ENCODE assay signal across 25 mouse cellular contexts in the genomic region with DNA sequence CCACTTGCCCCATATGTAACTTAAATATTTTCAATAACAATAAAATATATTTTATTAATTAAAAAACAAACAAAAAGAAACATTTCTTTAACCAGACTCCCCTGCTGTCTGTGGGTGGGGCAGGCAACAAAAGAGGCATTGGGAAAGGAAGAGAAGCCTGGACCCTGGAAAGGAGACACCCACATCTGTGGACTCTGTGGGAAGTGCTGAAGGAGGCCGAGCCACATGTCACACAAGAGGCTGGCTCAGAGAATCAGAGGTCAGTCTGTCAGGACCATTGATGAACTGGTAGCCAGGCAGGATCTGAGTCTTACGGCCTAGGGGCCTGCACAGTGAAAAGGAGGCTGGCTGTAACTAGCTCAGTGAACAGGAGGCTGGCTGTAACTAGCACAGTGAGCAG. TPM values are rescaled to one million over a fixed set of nuclear protein-coding genes. Genes with fewer than 3 reads are reported as not detected.
DNase-seq lines count a peak whose midpoint lies in the region; ATAC-seq lines count a peak whose summit lies in the region.
"Had no signal": no experiment of that assay in that cellular context is flagged by ENCODE, and none has a peak within 500 bp of the region (broad histone marks: within the 10 kb centered on the region; RNA-seq: fewer than 3 reads in every experiment).

No protein-coding gene starts in this region.

- no peak for ATAC-seq in hindbrain, embryonic 16.5 days
- no peak for ATAC-seq in embryonic facial prominence, embryonic 13.5 days (ENCODE audit: insufficient number of reproducible peaks, insufficient read depth, low FRiP score, low TSS enrichment, low read depth)
- ATAC-seq: CD4-positive, CD25-positive, alpha-beta regulatory T cell, adult 4 months; forebrain, embryonic 14.5 days; intestine, embryonic 15.5 days had no signal

- no peaks in the 10 kb centered on the region for H3K9me3 ChIP-seq in hindbrain, embryonic 10.5 days
- no peaks in the 10 kb centered on the region for H3K9me3 ChIP-seq in hindbrain, embryonic 16.5 days (ENCODE audit: control insufficient read depth, low read length)
- no peaks in the 10 kb centered on the region for H3K9me3 ChIP-seq in embryonic facial prominence, embryonic 13.5 days
- H3K9me3 ChIP-seq: heart, embryonic 10.5 days; heart, embryonic 13.5 days; hindbrain, embryonic 12.5 days; hindbrain, embryonic 15.5 days; intestine, embryonic 15.5 days had no signal

- DNase-seq in hindbrain, embryonic 10.5 days (ENCODE audit: low spot score) = no peak
- DNase-seq in R1 (ENCODE audit: low read depth, low spot score) (peak; percentile 21), ZHBTc4 (ENCODE audit: low read depth, low spot score) (peak; percentile 58)
- no peak for DNase-seq in gastrocnemius, adult 18-20 months (ENCODE audit: low spot score)
- no peak for DNase-seq in cerebellum, adult 8-10 months
- DNase-seq: adrenal gland, postnatal 10 days; adrenal gland, postnatal 36 days; cerebellum, adult 18-20 months; cerebellum, adult 9-11 months; cerebellum, postnatal 25 days; gastrocnemius, postnatal 10 days; gastrocnemius, postnatal 36 days; heart, adult 2 months; heart, postnatal 14 days; heart, postnatal 4 days; kidney, adult 11 months had no signal

- peaks cover 46% of the 10 kb centered on the region for H3K36me3 ChIP-seq in hindbrain, embryonic 10.5 days
- H3K36me3 ChIP-seq in hindbrain, embryonic 16.5 days (ENCODE audit: control insufficient read depth, insufficient read depth, low read length) = peaks cover 15% of the 10 kb centered on the region
- peaks cover 33% of the 10 kb centered on the region for H3K36me3 ChIP-seq in embryonic facial prominence, embryonic 13.5 days

- no peak overlapping the region for H3K9ac ChIP-seq in hindbrain, embryonic 16.5 days (ENCODE audit: low read depth, low read length)
- peak overlapping the region; percentile 36; the same call in 1 of the 2 replicates for H3K9ac ChIP-seq in embryonic facial prominence, embryonic 13.5 days
- H3K9ac ChIP-seq: heart, embryonic 13.5 days; hindbrain, embryonic 12.5 days; hindbrain, embryonic 15.5 days; intestine, embryonic 15.5 days had no signal

- H3K4me3 ChIP-seq in hindbrain, embryonic 10.5 days = no peak overlapping the region
- no peak overlapping the region for H3K4me3 ChIP-seq in hindbrain, embryonic 16.5 days (ENCODE audit: low read length)
- H3K4me3 ChIP-seq in embryonic facial prominence, embryonic 13.5 days = no peak overlapping the region
- H3K4me3 ChIP-seq: heart, adult 2 months; heart, embryonic 10.5 days; heart, embryonic 13.5 days; hindbrain, embryonic 12.5 days; hindbrain, embryonic 15.5 days; intestine, embryonic 15.5 days had no signal

- no peaks in the 10 kb centered on the region for H3K27me3 ChIP-seq in hindbrain, embryonic 10.5 days (ENCODE audit: insufficient read depth, poor library complexity, severe bottlenecking)
- H3K27me3 ChIP-seq in hindbrain, embryonic 16.5 days (replicated peaks; ENCODE audit: control insufficient read depth, insufficient read depth, low read length) = no peaks in the 10 kb centered on the region
- no peaks in the 10 kb centered on the region for H3K27me3 ChIP-seq in embryonic facial prominence, embryonic 13.5 days
- H3K27me3 ChIP-seq: heart, embryonic 13.5 days; hindbrain, embryonic 12.5 days; hindbrain, embryonic 15.5 days; intestine, embryonic 15.5 days had no signal

- peaks cover 7% of the 10 kb centered on the region for H3K4me1 ChIP-seq in hindbrain, embryonic 10.5 days (replicated peaks)
- H3K4me1 ChIP-seq in hindbrain, embryonic 16.5 days (ENCODE audit: control insufficient read depth, insufficient read depth, low read depth, low read length) = no peaks in the 10 kb centered on the region
- H3K4me1 ChIP-seq in embryonic facial prominence, embryonic 13.5 days = peaks cover 9% of the 10 kb centered on the region
- H3K4me1 ChIP-seq: heart, embryonic 13.5 days; hindbrain, embryonic 15.5 days; intestine, embryonic 15.5 days had no signal

- 24% methylated on average over 2 of the region's 2 CpGs for WGBS in hindbrain, embryonic 10.5 days
- WGBS in hindbrain, embryonic 16.5 days = 30% methylated on average over 2 of the region's 2 CpGs
- WGBS in embryonic facial prominence, embryonic 13.5 days = 32% methylated on average over 2 of the region's 2 CpGs

- H3K4me2 ChIP-seq in hindbrain, embryonic 16.5 days (ENCODE audit: low read length) = no peak overlapping the region
- no peak overlapping the region for H3K4me2 ChIP-seq in embryonic facial prominence, embryonic 13.5 days
- H3K4me2 ChIP-seq: heart, embryonic 13.5 days; hindbrain, embryonic 12.5 days; hindbrain, embryonic 15.5 days; intestine, embryonic 15.5 days had no signal

- H3K27ac ChIP-seq in hindbrain, embryonic 10.5 days = peak overlapping the region; percentile 67; the same call in 1 of the 2 replicates
- H3K27ac ChIP-seq in hindbrain, embryonic 16.5 days (ENCODE audit: low read depth, low read length) = no peak overlapping the region
- no peak overlapping the region for H3K27ac ChIP-seq in embryonic facial prominence, embryonic 13.5 days
- H3K27ac ChIP-seq: heart, adult 2 months; heart, embryonic 10.5 days; heart, embryonic 13.5 days; hindbrain, embryonic 12.5 days; hindbrain, embryonic 15.5 days; intestine, embryonic 15.5 days had no signal

RNA-seq across cellular contexts. Expression of a gene that starts 17.7 kb away (rescaled TPM):
- 15.3 and 15.9 TPM in 2 replicates for polyA plus RNA-seq in hindbrain, embryonic 10.5 days (2016; fragmentation: Nextera tagmentation; extraction: Ambion mirVana)
- polyA plus RNA-seq in hindbrain, embryonic 16.5 days (2015; fragmentation: Nextera tagmentation; extraction: Ambion mirVana) = 5.2 TPM in 2 replicates
- 9.6 and 10.0 TPM in 2 replicates for polyA plus RNA-seq in embryonic facial prominence, embryonic 13.5 days (2015; fragmentation: Nextera tagmentation; extraction: Ambion mirVana)
- 1 to 10 TPM; 6.2 to 7.9 TPM for total RNA-seq in gastrocnemius, adult 18-20 months (2021)

RNA-seq across cellular contexts. Expression of a gene that starts 29.2 kb away (rescaled TPM):
- polyA plus RNA-seq in hindbrain, embryonic 10.5 days (2016; fragmentation: Nextera tagmentation; extraction: Ambion mirVana) = 135 and 138 TPM in 2 replicates
- polyA plus RNA-seq in hindbrain, embryonic 16.5 days (2015; fragmentation: Nextera tagmentation; extraction: Ambion mirVana) = 85.4 and 91.2 TPM in 2 replicates
- 108 and 116 TPM in 2 replicates for polyA plus RNA-seq in embryonic facial prominence, embryonic 13.5 days (2015; fragmentation: Nextera tagmentation; extraction: Ambion mirVana)
- total RNA-seq in gastrocnemius, adult 18-20 months (2021) = 10 to 100 TPM; 10.8 to 11.1 TPM

Comparison
In these comparisons a context has a peak if more than half of its experiments do, and no peak if none do; other contexts are left out.
1. DNase-seq: peak in R1 (single experiment) and ZHBTc4 (single experiment); none in hindbrain, embryonic 10.5 days (single experiment), gastrocnemius, adult 18-20 months (single experiment) and cerebellum, adult 8-10 months (single experiment).